In the genomic region with DNA sequence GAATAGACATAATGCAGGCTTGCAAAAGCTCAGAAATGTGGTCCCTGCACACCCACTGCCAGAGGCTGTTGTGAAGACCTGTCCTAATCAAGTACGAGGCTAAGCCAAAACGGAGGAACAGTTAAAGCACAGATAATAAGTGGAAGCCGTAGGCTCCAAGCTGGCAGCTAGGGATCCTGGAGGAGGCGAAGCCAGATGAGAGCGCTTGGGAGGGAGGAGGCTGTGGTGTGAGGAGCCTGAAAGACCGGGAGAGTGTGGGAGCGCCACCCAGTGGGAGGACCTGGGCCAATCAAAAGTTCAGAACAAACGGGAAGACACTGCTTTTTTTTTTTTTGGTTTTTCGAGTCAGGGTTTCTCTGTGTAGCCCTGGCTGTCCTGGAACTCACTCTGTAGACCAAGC, we compare ENCODE assay signal across 8 mouse cellular contexts. TPM values are rescaled to one million over a fixed set of nuclear protein-coding genes. Genes with fewer than 3 reads are reported as not detected.
DNase-seq lines count a peak whose midpoint lies in the region; ATAC-seq and TF ChIP-seq lines count a peak whose summit lies in the region.

No protein-coding gene starts in this region.

- H3K79me3 ChIP-seq in C2C12 (ENCODE audit: low read depth): no peaks in the 10 kb centered on the region

- H3K9ac ChIP-seq in kidney, postnatal 0 days (ENCODE audit: low read depth, low read length): 0 out of 2 replicates have a peak overlapping the region, but pooled peaks have one; percentile 19

- ATAC-seq in kidney, postnatal 0 days (replicated peaks; ENCODE audit: low FRiP score, low read depth): no peak

- H3K4me2 ChIP-seq in kidney, postnatal 0 days (ENCODE audit: low read length): peak overlapping the region; percentile 19; the same call in 1 of the 2 replicates

- DNase-seq in adrenal gland, adult 18-20 months (ENCODE audit: low spot score in 2 of 2): peak; percentile 62 to 71
- peak; percentile 87 for DNase-seq in embryonic facial prominence, embryonic 10.5 days (ENCODE audit: low spot score)
- peak; percentile 68 for DNase-seq in heart, adult 8-10 months (ENCODE audit: low spot score)
- DNase-seq in kidney, postnatal 0 days (ENCODE audit: low spot score): peak; percentile 93
- peak; percentile 81 for DNase-seq in liver
- DNase-seq in neural tube, embryonic 10.5 days (ENCODE audit: extremely low spot score, low spot score): peak; percentile 71
- DNase-seq in testis, postnatal 10 days (ENCODE audit: low spot score): peak; percentile 92

- no peaks in the 10 kb centered on the region for H3K9me3 ChIP-seq in embryonic facial prominence, embryonic 10.5 days
- H3K9me3 ChIP-seq in kidney, postnatal 0 days (replicated peaks; ENCODE audit: low read length): no peaks in the 10 kb centered on the region

- no peak overlapping the region for H3K4me3 ChIP-seq in C2C12 (ENCODE audit: insufficient read depth, poor library complexity, severe bottlenecking)
- H3K4me3 ChIP-seq in embryonic facial prominence, embryonic 10.5 days: peak overlapping the region; percentile 4; the same call in 1 of the 2 replicates
- no peak overlapping the region for H3K4me3 ChIP-seq in kidney, postnatal 0 days (replicated peaks; ENCODE audit: low read depth, low read length)

- H3K4me1 ChIP-seq in embryonic facial prominence, embryonic 10.5 days: peaks cover 42% of the 10 kb centered on the region
- peaks cover 12% of the 10 kb centered on the region for H3K4me1 ChIP-seq in kidney, postnatal 0 days (replicated peaks; ENCODE audit: insufficient read depth, low read length)

- no peaks in the 10 kb centered on the region for H3K36me3 ChIP-seq in C2C12 (ENCODE audit: control insufficient read depth, insufficient read depth)
- no peaks in the 10 kb centered on the region for H3K36me3 ChIP-seq in embryonic facial prominence, embryonic 10.5 days (replicated peaks)
- H3K36me3 ChIP-seq in kidney, postnatal 0 days (ENCODE audit: insufficient read depth, low read length): no peaks in the 10 kb centered on the region

- no peak overlapping the region for H3ac ChIP-seq in C2C12 (ENCODE audit: control insufficient read depth, insufficient read length, low read depth)

- H3K27me3 ChIP-seq in C2C12 (ENCODE audit: control insufficient read depth, insufficient read depth, insufficient read length): no peaks in the 10 kb centered on the region
- H3K27me3 ChIP-seq in embryonic facial prominence, embryonic 10.5 days (replicated peaks; ENCODE audit: low read depth, poor library complexity, severe bottlenecking): 0 out of 2 replicates have a peak, but pooled peaks cover 4% of the 10 kb centered on the region
- H3K27me3 ChIP-seq in kidney, postnatal 0 days (ENCODE audit: insufficient read depth, low read length): no peaks in the 10 kb centered on the region

- 3% methylated on average over 9 of the region's 9 CpGs for WGBS in embryonic facial prominence, embryonic 10.5 days
- WGBS in kidney, postnatal 0 days: 2% methylated on average over 9 of the region's 9 CpGs

- no peaks in the 10 kb centered on the region for H3K79me2 ChIP-seq in C2C12 (ENCODE audit: control insufficient read depth, insufficient read depth)

- H3K27ac ChIP-seq in embryonic facial prominence, embryonic 10.5 days (replicated peaks): 0 out of 2 replicates have a peak overlapping the region, but pooled peaks have one; percentile 59
- H3K27ac ChIP-seq in kidney, postnatal 0 days: no peak overlapping the region

- peak; percentile 42 for TF ChIP-seq CTCF in C2C12 (IDR thresholded peaks at IDR 0.05; ENCODE audit: control insufficient read depth, insufficient read depth, insufficient read length)
- peak; percentile 72 for TF ChIP-seq CTCF in kidney, postnatal 0 days (IDR thresholded peaks at IDR 0.05; ENCODE audit: low read depth)

TF ChIP-seq in C2C12, 6 proteins besides CTCF, POLR2A, EP300 and RAD21:
- TF ChIP-seq MYOG (IDR thresholded peaks at IDR 0.05; ENCODE audit: control insufficient read depth, extremely low read depth, insufficient read length) (no peak), MAX (IDR thresholded peaks at IDR 0.05) (no peak), USF1 (IDR thresholded peaks at IDR 0.05; ENCODE audit: low read depth) (no peak)

RNA-seq across cellular contexts. Expression of a gene that starts 4.6 kb away (rescaled TPM):
- polyA plus RNA-seq in C2C12 (2012; fragmentation: generic; extraction: Trizol): 0.92 TPM
- total RNA-seq in adrenal gland, adult 18-20 months (2021): 10 to 100 TPM; 45.0 to 48.5 TPM
- polyA plus RNA-seq in embryonic facial prominence, embryonic 10.5 days (2016; fragmentation: Nextera tagmentation; extraction: Ambion mirVana): 10.5 and 13.0 TPM in 2 replicates
- 10 to 100 TPM; 22.6 to 45.5 (median 37.4) TPM for total RNA-seq in heart, adult 8-10 months (2022)
- 29.4 and 33.9 TPM in 2 replicates for polyA plus RNA-seq in kidney, postnatal 0 days (2015; fragmentation: Nextera tagmentation; extraction: Ambion mirVana)

RNA-seq across cellular contexts. Expression of a gene that starts 21.9 kb away (rescaled TPM):
- polyA plus RNA-seq in C2C12 (2012; fragmentation: generic; extraction: Trizol): 94.4 TPM
- 10 to 100 TPM; 79.3 to 86.2 TPM for total RNA-seq in adrenal gland, adult 18-20 months (2021)
- 131 and 136 TPM in 2 replicates for polyA plus RNA-seq in embryonic facial prominence, embryonic 10.5 days (2016; fragmentation: Nextera tagmentation; extraction: Ambion mirVana)
- total RNA-seq in heart, adult 8-10 months (2022): 10 to 100 TPM; 61.3 to 68.0 (median 65.5) TPM
- 126 and 138 TPM in 2 replicates for polyA plus RNA-seq in kidney, postnatal 0 days (2015; fragmentation: Nextera tagmentation; extraction: Ambion mirVana)

RNA-seq across cellular contexts. Expression of a gene that starts 22.0 kb away (rescaled TPM):
- 1.1 TPM for polyA plus RNA-seq in C2C12 (2012; fragmentation: generic; extraction: Trizol)
- total RNA-seq in adrenal gland, adult 18-20 months (2021): 1 to 10 TPM; 3.4 to 3.6 TPM
- polyA plus RNA-seq in embryonic facial prominence, embryonic 10.5 days (2016; fragmentation: Nextera tagmentation; extraction: Ambion mirVana): 5.4 and 5.9 TPM in 2 replicates
- 10 to 100 TPM; 22.0 to 36.7 (median 27.5) TPM for total RNA-seq in heart, adult 8-10 months (2022)
- polyA plus RNA-seq in kidney, postnatal 0 days (2015; fragmentation: Nextera tagmentation; extraction: Ambion mirVana): 7.1 and 8.2 TPM in 2 replicates

RNA-seq across cellular contexts. Expression of a gene that starts 32.6 kb away (rescaled TPM):
- polyA plus RNA-seq in C2C12 (2012; fragmentation: generic; extraction: Trizol): 0.05 TPM
- total RNA-seq in adrenal gland, adult 18-20 months (2021): 10 to 100 TPM in 1 of 2 experiments, 1 to 10 TPM in 1; 9.2 to 12.2 TPM
- polyA plus RNA-seq in embryonic facial prominence, embryonic 10.5 days (2016; fragmentation: Nextera tagmentation; extraction: Ambion mirVana): 8.2 and 8.5 TPM in 2 replicates
- under 1 TPM; 0.34 to 0.87 (median 0.60) TPM for total RNA-seq in heart, adult 8-10 months (2022)
- polyA plus RNA-seq in kidney, postnatal 0 days (2015; fragmentation: Nextera tagmentation; extraction: Ambion mirVana): 12.0 and 13.9 TPM in 2 replicates

RNA-seq across cellular contexts. Expression of a gene that starts 34.0 kb away (rescaled TPM):
- 23.8 TPM for polyA plus RNA-seq in C2C12 (2012; fragmentation: generic; extraction: Trizol)
- 10 to 100 TPM; 49.6 to 62.2 TPM for total RNA-seq in adrenal gland, adult 18-20 months (2021)
- polyA plus RNA-seq in embryonic facial prominence, embryonic 10.5 days (2016; fragmentation: Nextera tagmentation; extraction: Ambion mirVana): 35.1 and 36.4 TPM in 2 replicates
- 10 to 100 TPM; 15.0 to 25.2 (median 20.2) TPM for total RNA-seq in heart, adult 8-10 months (2022)
- polyA plus RNA-seq in kidney, postnatal 0 days (2015; fragmentation: Nextera tagmentation; extraction: Ambion mirVana): 28.7 and 29.2 TPM in 2 replicates
